Mouse (Mus musculus) mouse embryonic stem cell (cell line): ENCODE data around the gene Serpina1e.
"Not testable (repeated sequence)": the region's sequence is repeated elsewhere in the genome, so short reads cannot be mapped to it uniquely, and the experiment has no call there.

Experiments
- in situ Hi-C, 2 experiments: fragments of 300-500 bp; cut with MboI; formaldehyde crosslinking; loops; 1 replicate in 1 of 2; 3 replicates in 1 of 2; pipeline ENCODE4 v1.14.3; 2019 to 2020; ENCODE audit warnings: low sequenced_read_pairs in 2 of 2, low pct_unique_long_range_greater_than_20kb in 1 of 2, mixed read lengths in 1 of 2; ENCODE audit not compliant: unreplicated experiment in 1 of 2

The Serpina1e gene

DNA sequence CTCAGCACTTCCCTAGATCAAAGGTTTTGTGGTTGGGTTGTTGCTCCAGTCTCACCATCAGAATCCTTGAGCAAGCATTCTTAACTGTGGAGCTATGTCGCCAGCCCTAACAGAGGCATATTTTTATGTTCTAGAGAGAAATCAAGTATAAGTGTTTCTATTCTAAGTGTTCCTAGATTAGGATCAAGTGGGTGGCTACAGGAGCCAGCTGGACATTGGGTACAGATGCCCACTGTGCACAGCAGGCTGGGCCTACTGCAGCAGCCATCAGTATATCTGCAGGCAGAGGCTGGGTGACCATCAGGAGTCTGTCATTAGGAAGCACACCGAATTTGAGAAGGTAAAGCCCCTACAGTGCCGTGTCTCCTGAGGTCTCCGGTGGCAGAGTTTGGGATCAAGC lies 12.3 kb upstream of the Serpina1e start:
- in situ Hi-C loops, result no loop called here

DNA sequence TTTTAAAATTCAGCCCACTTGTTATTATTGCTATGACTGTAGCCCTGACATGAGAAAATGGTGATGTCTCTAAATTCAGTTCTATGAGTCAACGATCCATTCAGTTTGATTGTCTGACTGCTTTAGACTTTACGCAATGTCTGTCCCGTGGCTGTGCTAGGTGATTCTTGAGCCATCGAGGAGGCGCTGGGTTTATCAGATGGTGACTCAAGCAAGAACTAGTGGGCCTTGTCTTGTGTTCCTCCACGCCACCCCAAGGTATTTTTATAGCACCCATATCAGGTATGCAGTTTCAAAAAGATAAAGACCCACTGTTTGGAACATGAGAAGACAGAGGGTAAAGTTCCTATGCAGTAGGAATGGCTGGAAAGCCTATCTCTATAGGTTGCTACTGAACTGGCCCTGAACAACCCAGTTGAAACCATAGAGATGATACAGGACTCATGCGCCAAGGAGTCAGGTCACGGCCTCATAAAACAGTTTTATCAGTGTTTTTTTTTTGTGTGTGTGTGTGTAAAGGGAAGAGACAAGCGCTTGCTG lies 10.9 kb upstream of the Serpina1e start:
- in situ Hi-C loops, result no loop called here

DNA sequence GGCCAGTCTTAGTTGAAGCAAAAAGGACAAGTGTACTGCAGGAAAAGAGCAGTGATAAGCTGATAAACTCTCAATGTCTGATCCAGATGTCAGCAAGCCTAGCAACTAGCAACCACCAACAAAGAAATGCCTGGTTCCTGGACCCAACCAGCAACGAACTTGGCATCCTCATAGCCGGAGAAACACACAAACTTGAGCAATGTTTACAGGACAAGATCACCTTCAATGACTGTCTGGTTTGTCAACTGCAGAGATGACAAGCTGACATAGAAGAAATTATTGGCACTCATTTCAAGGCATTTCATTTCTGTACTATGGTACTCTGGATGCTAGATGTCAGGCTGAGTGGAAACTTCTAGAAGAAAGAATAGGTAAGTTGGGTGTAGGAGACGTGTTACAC lies 8.0 kb upstream of the Serpina1e start:
- in situ Hi-C loops, result no loop called here

DNA sequence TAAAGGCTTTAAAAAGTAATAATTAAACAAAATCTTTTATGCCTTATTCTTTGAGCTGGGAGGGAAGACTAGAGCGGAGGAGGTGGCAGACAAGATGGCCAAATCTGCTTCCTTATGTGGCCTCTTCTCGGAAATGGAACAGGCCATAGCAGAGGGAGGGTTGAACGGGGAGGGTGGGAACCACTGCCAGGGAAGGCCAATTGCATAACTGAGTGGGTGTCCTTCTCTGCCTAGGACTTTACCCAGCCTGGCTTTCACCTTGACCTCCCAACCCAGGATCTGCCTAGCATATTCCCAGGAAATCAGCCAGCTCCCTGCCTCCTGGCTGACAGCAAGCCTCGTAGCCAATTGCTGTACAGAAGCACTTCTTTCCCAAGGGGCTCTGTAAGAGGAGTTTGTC lies 4.5 kb upstream of the Serpina1e start:
- in situ Hi-C loops, result no loop called here

DNA sequence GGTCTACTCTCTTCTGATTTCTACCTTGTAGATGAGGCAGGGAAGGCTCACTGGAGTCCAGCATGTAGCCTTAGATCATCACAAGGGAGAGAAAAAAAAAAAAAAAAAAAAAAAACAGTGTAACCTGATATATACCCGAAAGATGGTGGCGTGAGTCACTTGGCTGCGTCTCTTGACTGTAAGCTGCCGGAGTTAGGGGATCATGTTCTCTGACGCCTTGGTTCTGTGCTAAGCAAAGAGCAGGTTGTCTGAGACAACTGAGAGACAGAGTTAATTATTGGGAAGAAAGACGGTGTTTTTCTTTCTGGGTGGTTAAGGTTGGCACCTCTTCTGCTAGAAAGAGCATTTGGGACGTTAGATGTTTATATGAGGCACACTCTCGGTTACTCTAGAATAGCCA lies 4.1 kb upstream of the Serpina1e start:
- in situ Hi-C loops, result no loop called here

DNA sequence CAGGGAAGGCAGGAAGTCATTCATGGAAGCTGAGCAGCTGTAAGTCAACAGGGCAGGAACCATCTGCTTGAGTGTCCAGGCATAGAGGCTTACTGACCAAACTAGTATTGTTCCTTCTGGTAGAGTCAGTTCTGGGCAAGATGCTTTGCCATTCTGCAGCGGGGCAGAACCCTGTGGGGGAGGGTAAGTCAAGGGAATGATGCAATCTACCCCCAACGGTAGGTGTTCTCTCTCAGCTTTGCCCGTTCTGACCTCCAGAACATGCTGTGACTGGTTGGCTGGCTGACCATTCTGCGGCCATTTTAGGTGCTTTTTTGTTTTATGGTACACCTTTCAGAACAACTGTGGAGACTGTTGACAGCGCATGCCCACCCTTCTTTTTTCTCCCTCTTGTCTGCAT lies 3.6 kb upstream of the Serpina1e start:
- in situ Hi-C loops, result no loop called here

DNA sequence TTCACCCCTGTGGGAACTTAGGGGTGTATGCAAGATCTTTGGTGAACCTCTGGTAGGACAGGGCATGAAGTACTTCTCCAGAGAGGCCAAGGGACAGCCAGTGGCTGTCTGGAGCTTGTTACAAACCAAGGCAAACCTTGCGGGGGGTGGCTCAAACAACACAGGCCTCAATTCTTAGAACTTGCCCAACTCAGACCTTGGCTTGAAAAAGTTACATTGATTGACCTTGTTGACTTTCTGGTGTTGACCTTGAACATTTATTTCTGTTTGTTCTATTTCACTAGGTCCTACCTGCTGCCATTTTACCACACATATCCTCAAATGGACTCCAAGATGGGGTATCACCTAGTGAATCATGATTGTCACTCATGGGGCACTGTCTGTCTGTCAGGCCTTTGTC lies 2.9 kb upstream of the Serpina1e start:
- in situ Hi-C loops, result no loop called here

DNA sequence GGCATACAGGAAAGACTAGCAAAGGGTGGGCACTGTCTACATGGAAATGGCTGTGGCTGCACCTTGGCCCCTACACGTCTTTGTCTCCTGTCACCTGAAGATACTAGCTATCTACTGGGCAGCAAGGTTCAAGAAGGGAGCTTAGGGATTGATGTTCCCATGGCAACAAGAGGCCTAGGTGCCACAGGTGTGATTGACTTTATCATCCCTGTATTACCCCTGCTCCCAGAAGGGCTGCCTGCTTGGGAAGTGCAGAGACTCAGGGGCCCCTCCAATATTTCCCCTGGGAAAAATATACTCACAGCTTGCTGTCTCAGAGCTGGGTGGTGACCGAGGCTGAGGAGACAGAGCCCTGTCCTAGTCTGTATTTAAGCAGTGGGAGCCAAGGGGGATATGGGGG lies 2.2 kb downstream of the Serpina1e start:
- in situ Hi-C loops, result not testable (repeated sequence)

DNA sequence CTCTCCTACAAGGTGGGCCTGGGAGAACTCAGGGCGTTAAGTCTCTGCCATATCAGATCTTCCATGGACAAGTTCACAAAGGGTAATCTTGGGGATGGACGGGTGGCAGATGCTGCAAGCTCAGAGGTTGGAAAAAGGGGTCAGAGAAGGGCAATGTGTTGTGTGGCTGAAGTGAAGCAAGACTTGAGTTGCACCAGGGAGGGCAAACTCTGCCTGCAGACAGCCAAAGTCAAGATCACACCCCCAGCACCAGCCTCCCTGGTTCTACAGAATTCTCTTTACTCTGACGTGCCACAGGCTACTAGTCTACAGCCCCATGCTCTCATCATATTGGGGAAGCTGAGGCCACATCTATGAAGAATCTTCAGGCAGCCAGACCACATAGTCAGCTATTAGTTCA lies 5.8 kb downstream of the Serpina1e start:
- in situ Hi-C loops, result not testable (repeated sequence)

DNA sequence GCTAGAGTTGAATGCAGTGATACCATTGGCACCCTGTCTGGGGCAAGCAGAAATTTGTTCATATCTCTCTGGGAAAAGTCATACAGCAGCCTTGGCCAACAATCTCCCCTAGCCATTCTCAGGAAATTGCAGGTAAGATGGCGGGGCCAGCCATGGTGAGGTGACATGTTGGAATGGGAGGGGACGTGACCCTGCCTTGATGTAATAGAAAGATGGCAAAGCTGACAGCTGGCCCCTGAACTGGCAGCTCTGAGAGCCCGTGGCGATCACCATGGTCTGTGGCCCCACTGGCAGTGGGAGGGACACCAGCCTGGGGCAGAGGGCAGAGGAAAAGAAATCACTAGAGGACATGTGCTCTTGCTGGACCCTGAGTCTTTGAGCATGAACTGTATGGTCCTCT lies 12.5 kb downstream of the Serpina1e start:
- in situ Hi-C loops, result no loop called here

DNA sequence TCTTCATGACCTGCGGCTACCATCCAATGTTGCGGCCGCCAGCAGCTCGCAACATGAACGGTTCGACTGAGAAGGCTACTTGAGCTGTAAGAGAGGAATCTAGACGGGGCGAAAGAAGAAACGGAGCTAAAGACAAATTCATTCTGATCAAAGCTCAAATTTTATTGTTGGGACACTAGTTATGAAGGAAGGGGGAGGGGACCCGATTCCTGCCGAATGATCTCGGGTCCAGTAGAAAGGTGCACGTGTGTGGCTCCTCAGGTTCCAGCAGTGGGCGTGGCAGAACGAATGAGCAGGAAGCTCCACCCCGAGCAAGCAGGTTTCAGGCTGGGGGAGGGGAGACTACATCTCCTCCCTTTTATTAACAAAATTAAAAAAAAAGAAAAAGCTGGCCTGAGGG lies 49.6 kb downstream of the Serpina1e start:
- in situ Hi-C loops, result not testable (repeated sequence)

DNA sequence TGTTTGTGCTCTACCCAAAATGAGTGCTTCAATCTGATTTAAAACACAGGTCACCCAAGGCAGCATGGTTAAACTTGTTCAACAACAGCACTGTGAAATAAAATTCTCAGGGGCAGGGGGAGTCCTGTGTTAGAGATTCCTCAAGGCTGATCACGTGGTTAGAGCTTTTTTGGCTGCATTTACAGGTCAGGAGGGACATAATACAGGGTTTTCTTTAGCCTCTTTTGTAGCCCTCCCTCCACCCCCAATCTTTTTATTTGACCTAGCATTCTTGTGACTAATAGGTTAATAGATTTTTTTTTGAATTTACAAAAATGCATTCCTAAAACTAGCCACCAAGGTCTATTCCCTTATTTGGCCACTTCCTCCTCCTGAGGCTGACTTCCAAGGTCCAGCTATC lies 51.0 kb downstream of the Serpina1e start:
- in situ Hi-C loops, result not testable (repeated sequence)

DNA sequence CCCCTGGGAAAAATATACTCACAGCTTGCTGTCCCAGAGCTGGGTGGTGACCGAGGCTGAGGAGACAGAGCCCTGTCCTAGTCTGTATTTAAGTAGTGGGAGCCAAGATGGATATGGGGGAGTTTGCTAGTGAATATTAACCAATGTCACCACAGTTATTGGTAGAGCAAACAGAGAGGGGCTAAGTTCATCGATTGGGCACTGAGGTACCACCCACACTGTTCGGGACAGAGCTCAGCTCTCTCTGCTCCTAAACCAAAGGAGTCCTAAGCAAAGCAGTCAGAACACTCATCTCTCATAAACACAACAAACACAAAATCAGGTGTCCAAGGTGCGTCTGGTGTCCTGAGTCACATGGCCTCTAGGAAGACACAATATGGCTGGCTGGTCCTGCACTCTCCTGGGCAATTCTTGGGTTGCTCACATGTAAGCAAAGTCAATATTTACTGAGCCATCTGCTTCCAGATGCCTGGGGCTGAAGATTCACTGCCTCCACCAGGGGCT lies 53.9 kb downstream of the Serpina1e start, which contains the start of gene Serpina1c:
Gene Serpina1c (minus strand): TSS at position 51 of the 504 bp plus-strand sequence.
- in situ Hi-C loops, result not testable (repeated sequence)

DNA sequence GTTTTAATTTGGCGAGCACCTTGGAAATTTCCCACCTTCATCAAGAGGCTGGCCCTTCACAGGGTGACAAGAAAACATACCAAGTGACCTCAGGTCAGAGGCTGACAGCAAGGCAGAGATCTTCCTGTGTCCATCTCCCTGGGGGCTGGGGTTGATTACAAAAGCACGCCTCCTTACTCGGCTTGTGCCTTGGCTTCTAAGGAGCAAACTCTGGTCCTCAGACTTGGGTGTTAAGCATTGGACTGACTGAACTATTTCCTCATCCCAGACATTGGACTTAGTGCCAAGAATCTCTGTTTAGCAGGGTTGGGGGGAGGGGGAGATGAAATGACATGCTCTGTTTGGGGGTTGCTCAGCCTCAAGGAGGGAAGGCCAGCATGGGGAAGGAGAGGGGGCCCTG lies 56.8 kb downstream of the Serpina1e start:
- in situ Hi-C loops, result not testable (repeated sequence)
